Mouse (Mus musculus): ENCODE data around the gene Gapt. TPM values are rescaled to one million over a fixed set of nuclear protein-coding genes. Genes with fewer than 3 reads are reported as not detected.
A peak's percentile ranks its signal among the peaks of the same experiment; 100 is the strongest.
"Not testable (repeated sequence)": the region's sequence is repeated elsewhere in the genome, so short reads cannot be mapped to it uniquely, and the experiment has no call there.

Gene Gapt
- polyA plus RNA-seq (2012; rRNA removed), result 0.51 and 0.58 TPM in 2 replicates

GRCm38 (mm10) chr13:110356941-110357340, at the start of gene Gapt:
Gene Gapt (minus strand): TSS chr13:110357199.
- DNase-seq (ENCODE audit: low read depth, low spot score), result no peak
- 28% methylated on average over 2 of the region's 2 CpGs for WGBS

DNA sequence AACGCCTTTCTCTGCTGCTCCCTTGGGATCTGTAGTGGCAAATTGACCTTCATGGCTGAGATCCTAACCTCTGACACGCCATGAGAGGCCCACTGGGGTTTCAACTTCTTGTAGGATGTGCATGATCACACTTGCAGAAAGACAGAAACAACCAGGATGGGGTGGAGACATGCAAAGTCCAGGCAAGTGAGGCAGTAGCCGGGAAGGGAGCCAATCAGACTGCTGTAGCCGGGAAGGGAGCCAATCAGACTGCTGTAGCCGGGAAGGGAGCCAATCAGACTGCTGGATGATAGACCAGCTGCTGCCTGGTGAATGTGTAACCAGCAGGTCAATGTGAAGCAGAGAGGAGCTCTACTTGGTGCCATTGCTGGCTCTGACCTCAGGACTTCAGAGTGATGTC, 49.2 kb upstream of the Gapt start:
- DNase-seq (ENCODE audit: low read depth, low spot score), result no peak
- WGBS, result 49% methylated on average over 5 of the region's 5 CpGs

GRCm38 (mm10) chr13:110404686-110405085, 47.7 kb upstream of the Gapt start:
- 92% methylated on average over 5 of the region's 5 CpGs for WGBS

GRCm38 (mm10) chr13:110404059-110404458, 47.1 kb upstream of the Gapt start:
- no peak for DNase-seq (ENCODE audit: low read depth, low spot score)
- WGBS, result 75% methylated on average over 8 of the region's 8 CpGs

More at GRCm38 (mm10) chr13:110404686-110405085, 47.7 kb upstream of the Gapt start:
- not testable (repeated sequence) for DNase-seq (ENCODE audit: low read depth, low spot score)

DNA sequence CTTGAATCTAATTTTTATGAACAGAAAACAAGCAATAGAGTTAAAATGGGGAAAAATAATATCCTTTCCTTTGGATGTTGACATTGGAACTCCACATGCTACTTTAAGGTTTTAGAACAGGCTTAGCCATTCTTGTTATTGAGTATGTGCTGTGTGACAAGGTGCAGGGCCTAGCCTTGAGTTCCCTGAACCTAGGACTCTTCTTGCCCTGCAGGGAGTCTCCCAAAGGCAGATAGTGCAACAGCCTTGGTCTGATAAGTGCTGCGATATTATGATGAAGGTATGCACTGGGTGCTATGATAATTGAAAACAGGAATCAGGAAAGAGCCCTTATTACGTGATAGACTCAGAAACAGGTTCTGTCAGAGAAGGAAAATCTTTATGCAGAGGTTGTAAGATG, 44.9 kb upstream of the Gapt start:
- DNase-seq (ENCODE audit: low read depth, low spot score), result no peak
- WGBS, result 94% methylated on average over 2 of the region's 2 CpGs

DNA sequence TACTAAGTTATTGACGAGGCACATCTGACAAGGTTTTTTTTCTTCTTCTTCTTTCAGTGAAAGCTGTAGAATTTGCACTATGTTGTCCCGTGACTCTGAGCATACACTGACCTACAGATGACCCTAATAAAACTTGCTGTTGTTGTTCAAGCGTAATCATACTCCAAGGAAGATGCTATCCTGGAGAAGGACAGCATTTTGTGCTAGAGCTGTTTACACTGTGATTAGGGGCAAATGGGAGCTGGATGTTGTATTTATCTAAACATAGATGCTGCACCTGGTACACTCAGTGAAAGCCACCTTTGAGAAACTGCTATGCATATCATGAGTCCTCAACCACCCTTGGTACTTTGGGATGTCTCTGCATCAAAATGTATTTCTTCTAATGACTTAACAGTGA, 44.4 kb upstream of the Gapt start:
- WGBS, result 74% methylated on average over 3 of the region's 3 CpGs

DNA sequence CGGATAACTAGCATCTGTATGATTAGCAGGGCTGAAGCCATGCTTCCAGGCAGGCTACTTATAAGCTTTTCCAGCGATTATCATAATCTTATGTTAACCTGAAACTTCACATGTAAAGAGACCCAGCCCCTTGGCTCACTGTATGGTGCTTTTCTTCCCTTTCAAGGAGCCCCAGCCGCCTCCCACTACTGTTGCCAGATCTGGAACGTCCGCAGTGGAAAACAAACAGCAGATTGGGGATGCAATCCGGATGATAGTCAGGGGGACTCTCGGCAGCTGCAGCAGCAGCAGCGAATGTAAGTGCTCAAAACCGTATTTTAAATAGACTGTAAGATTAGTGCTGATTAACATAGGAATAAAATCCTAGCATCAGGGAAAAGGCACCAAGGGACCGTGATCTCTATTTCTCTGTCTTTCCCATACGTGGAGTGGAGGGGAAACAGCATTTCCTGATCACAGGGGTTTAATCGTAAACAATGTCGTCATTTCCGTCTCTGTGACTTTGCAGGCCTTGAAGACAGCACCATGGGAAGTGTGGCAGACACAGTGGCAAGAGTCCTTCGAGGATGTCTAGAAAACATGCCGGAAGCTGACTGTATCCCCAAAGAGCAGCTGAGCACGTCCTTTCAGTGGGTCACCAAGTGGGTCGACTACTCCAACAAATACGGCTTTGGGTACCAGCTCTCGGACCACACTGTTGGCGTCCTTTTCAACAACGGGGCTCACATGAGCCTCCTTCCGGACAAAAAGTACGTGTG, 41.7 kb upstream of the Gapt start:
- 83% methylated on average over 24 of the region's 24 CpGs for WGBS
- no peak for DNase-seq (ENCODE audit: low read depth, low spot score)

More for the DNA sequence above, 44.4 kb upstream of the Gapt start:
- no peak for DNase-seq (ENCODE audit: low read depth, low spot score)

DNA sequence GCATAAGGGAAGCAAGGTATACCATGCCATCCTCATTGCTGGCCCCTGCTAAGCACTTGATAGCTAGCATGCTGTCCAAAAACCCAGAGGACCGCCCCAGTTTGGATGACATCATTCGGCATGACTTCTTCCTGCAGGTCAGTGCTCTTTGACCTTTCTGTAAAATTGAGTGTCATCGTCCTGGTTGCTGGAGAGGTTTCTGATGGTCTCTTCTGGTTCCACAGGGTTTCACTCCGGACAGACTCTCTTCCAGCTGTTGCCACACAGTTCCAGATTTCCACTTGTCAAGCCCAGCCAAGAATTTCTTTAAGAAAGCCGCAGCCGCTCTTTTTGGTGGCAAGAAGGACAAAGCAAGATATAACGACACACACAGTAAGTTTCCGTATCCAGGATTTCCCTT, 40.8 kb upstream of the Gapt start:
- no peak for DNase-seq (ENCODE audit: low read depth, low spot score)
- WGBS, result 87% methylated on average over 8 of the region's 8 CpGs

GRCm38 (mm10) chr13:110395916-110396685, 39.1 kb upstream of the Gapt start:
- WGBS, result 4% methylated on average over 21 of the region's 21 CpGs
- no peak for DNase-seq (ENCODE audit: low read depth, low spot score)

DNA sequence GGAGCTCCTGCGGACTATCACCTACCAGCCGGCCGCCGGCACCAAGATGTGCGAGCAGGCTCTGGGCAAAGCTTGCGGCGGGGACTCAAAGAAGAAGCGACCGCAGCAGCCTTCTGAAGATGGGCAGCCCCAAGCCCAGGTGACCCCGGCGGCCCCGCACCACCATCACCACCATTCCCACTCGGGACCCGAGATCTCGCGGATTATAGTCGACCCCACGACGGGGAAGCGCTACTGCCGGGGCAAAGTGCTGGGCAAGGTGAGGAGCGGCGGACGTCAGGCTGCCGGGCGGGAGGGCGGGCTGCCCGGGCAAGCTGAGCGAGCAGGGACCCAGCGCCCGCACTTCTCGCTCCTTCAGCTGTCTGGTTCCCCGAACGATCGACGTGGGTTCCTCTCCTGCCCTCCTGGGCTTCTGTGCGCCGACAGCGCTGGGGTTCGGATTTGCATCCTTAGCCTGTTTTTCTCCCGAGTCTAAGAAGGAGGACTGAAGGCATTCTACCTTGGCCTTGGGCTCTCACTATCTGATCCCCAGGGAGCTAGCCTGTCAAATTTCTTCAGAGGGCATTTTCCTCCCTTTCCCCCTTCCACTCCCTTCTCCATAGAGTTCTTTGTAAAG, 38.3 kb upstream of the Gapt start:
- DNase-seq (ENCODE audit: low read depth, low spot score), result no peak

GRCm38 (mm10) chr13:110394291-110395178, 37.5 kb upstream of the Gapt start, which contains the start of gene Plk2:
Gene Plk2 (plus strand): TSS chr13:110395046.
- under 1% methylated on average over 71 of the region's 71 CpGs for WGBS

More for the DNA sequence above, 38.3 kb upstream of the Gapt start:
- WGBS, result under 1% methylated on average over 41 of the region's 41 CpGs

GRCm38 (mm10) chr13:110392631-110393030, 35.6 kb upstream of the Gapt start:
- WGBS, result 20% methylated on average over 3 of the region's 3 CpGs
- DNase-seq (ENCODE audit: low read depth, low spot score), result no peak

More at GRCm38 (mm10) chr13:110394291-110395178, 37.5 kb upstream of the Gapt start, which contains the start of gene Plk2:
- DNase-seq (ENCODE audit: low read depth, low spot score), result peak; percentile 65

GRCm38 (mm10) chr13:110392210-110392609, 35.2 kb upstream of the Gapt start:
- WGBS, result 12% methylated on average over 8 of the region's 8 CpGs
- DNase-seq (ENCODE audit: low read depth, low spot score), result no peak

GRCm38 (mm10) chr13:110384514-110384913, 27.5 kb upstream of the Gapt start:
- 50% methylated on average over 6 of the region's 6 CpGs for WGBS
- DNase-seq (ENCODE audit: low read depth, low spot score), result no peak

GRCm38 (mm10) chr13:110382447-110382901, 25.5 kb upstream of the Gapt start:
- WGBS, result 18% methylated on average over 5 of the region's 5 CpGs
- DNase-seq (ENCODE audit: low read depth, low spot score), result peak; percentile 59

- no peak for DNase-seq (ENCODE audit: low read depth, low spot score)
- 96% methylated on average over 1 of the region's 1 CpGs for WGBS
These were observed 12.7 kb upstream of the Gapt start for GRCm38 (mm10) chr13:110369673-110370072.

GRCm38 (mm10) chr13:110368556-110369040, 11.6 kb upstream of the Gapt start:
- DNase-seq (ENCODE audit: low read depth, low spot score), result not testable (repeated sequence)
- WGBS, result 36% methylated on average over 6 of the region's 6 CpGs

- 76% methylated on average over 3 of the region's 3 CpGs for WGBS
- no peak for DNase-seq (ENCODE audit: low read depth, low spot score)
These were observed 11.1 kb upstream of the Gapt start for GRCm38 (mm10) chr13:110367961-110368555.

DNA sequence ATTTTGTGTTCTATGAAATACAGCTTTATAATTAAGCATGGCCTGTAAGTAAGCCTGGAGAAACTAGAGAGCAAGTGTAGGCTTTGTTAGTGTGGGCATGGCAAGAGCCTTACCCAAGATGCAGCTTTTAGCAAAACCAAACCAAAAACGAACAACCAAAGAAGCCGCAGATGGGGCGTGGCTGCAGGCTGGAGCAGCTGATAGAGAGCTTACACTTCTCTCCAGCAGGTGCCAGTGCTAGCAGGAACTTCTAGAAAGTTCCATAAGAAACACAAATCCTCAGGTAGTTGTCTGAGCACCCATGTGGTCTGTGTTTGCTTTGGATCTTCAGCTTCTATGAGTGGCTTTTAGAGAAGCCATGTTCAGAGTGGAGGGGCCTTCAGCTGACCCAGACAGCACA, 9.5 kb upstream of the Gapt start:
- 71% methylated on average over 3 of the region's 3 CpGs for WGBS
- no peak for DNase-seq (ENCODE audit: low read depth, low spot score)
